Mouse (Mus musculus): Measurements from ENCODE around the gene Tmc6. TPM values are rescaled to one million over a fixed set of nuclear protein-coding genes. Genes with fewer than 3 reads are reported as not detected.

Gene Tmc6
- 16.5 and 17.6 TPM in 2 replicates for polyA plus RNA-seq (2014; fragmentation: Nextera tagmentation; extraction: Ambion mirVana)

DNA sequence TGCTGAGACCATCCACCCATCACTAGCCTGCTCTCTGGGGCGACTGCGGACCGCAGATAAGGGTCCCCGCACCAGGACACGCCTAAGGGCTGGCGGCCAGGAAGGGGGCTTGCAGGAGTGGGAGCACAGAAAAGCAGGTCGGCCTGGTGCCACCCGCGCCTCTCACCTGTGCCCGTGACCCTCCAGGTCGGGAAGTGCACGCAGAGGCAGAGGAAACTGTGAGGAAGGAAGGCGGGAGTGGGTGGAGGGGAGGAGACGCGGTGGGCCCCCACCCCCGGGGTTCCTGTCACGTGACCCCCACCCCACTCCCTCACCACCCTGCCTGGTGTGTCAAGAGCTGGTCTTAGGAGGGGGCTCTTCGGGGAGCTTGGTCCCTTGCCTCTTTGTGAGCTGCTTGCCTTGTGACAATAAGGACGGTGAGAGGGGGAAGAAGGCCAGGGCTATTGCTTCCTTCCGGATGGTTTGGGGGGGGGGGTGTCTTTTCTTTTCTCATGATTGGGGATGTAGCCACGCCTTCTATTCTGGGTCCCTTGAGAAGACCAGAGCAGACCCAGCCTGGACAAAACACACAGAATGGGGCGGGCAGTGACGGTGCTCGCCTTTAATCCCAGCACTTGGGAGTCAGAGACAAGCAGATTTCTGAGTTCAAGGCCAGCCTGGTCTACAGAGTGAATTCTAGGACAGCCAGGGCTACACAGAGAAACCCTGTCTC, at the start of gene Tmc6, which contains the start of gene Tmc8:
Tmc6 (minus strand) TSS at position 206 of the 712 bp plus-strand sequence.
Tmc8 (plus strand) TSS at position 84 of the 712 bp plus-strand sequence.
- Histone ChIP-seq H3K9ac (ENCODE audit: low read depth, low read length) (peak within 1 kb of the TSS; percentile 53), H3K27me3 (replicated peaks; ENCODE audit: control insufficient read depth, insufficient read depth, low read length) (peaks cover 4% of the 10 kb centered on the region; the same call in 1 of the 2 replicates), H3K36me3 (ENCODE audit: control insufficient read depth, insufficient read depth, low read length) (no peaks in the 10 kb centered on the region), H3K9me3 (ENCODE audit: control insufficient read depth, low read length) (no peaks in the 10 kb centered on the region), H3K4me3 (ENCODE audit: low read depth, low read length) (peak within 1 kb of the TSS; percentile 51), H3K4me1 (ENCODE audit: control insufficient read depth, insufficient read depth, low read length) (peaks cover 33% of the 10 kb centered on the region), H3K4me2 (ENCODE audit: low read depth, low read length) (peak within 1 kb of the TSS; percentile 96), H3K27ac (replicated peaks; ENCODE audit: low read depth, low read length) (peak within 1 kb of the TSS; percentile 77)
- ATAC-seq (ENCODE audit: low read depth) (no peak), DNase-seq (ENCODE audit: low spot score) (no peak)
- WGBS, result 50% methylated on average over 13 of the region's 24 CpGs

DNA sequence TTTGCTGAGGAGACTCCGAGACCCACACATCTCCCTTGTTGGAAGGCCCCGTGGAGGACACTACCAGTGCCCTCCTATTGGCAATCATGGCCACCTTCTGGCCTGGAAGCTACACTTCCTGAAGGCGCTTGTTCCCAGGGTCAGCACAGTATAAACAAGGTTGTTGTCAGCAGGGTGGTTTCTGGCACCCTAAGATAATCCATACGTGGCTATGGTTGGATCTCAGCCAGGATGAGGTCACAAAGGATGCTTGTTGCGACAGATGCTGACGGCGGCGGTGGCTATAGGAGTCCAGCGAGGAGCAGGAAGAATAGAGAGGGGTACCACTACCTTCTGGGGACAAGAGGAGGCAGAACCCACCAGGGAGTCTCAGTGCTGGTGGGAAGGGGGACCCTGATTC, 48.4 kb upstream of the Tmc6 start:
- Histone ChIP-seq H3K27me3 (replicated peaks; ENCODE audit: control insufficient read depth, insufficient read depth, low read length) (no peaks in the 10 kb centered on the region), H3K4me3 (ENCODE audit: low read depth, low read length) (no peak overlapping the region), H3K4me1 (ENCODE audit: control insufficient read depth, insufficient read depth, low read length) (peaks cover 20% of the 10 kb centered on the region), H3K4me2 (ENCODE audit: low read depth, low read length) (no peak overlapping the region), H3K9ac (ENCODE audit: low read depth, low read length) (no peak overlapping the region), H3K27ac (replicated peaks; ENCODE audit: low read depth, low read length) (no peak overlapping the region), H3K9me3 (ENCODE audit: control insufficient read depth, low read length) (no peaks in the 10 kb centered on the region), H3K36me3 (ENCODE audit: control insufficient read depth, insufficient read depth, low read length) (no peaks in the 10 kb centered on the region)
- no peak for ATAC-seq (ENCODE audit: low read depth)
- peak; percentile 33 for DNase-seq (ENCODE audit: low spot score)
- WGBS, result 73% methylated on average over 9 of the region's 9 CpGs

DNA sequence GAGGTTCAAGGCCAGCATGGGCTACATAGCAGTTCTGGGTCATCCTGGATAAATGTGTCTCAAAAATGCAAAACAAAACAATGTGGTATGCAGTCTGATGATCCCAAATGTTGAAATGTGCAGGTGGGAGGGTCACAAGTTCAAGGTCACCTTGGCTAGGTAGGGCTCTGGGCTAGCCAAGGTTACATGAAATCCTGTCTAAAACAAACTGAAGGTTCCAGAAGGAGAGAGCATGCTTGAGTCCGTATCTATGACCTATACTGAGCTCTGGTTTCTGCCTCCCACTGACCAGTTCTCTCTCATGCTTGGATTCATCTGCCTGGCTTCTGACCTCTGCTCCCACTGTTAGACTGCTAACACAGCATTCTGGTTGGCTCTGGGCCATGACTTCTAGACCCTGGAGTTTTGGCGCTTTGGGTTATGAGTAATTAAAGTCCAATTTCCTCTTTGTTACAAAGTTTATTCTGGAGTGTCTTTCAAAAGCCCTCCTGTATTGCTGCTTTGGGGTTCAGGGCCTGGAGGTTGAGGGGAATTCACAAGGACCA, 47.7 kb upstream of the Tmc6 start:
- DNase-seq (ENCODE audit: low spot score), result no peak
- no peak overlapping the region for H3K4me3 ChIP-seq (ENCODE audit: low read depth, low read length)
- H3K9me3 ChIP-seq (ENCODE audit: control insufficient read depth, low read length), result no peaks in the 10 kb centered on the region
- no peak overlapping the region for H3K4me2 ChIP-seq (ENCODE audit: low read depth, low read length)
- H3K36me3 ChIP-seq (ENCODE audit: control insufficient read depth, insufficient read depth, low read length), result no peaks in the 10 kb centered on the region
- H3K27ac ChIP-seq (replicated peaks; ENCODE audit: low read depth, low read length), result no peak overlapping the region
- 71% methylated on average over 2 of the region's 2 CpGs for WGBS
- no peak for ATAC-seq (ENCODE audit: low read depth)
- peaks cover 20% of the 10 kb centered on the region for H3K4me1 ChIP-seq (ENCODE audit: control insufficient read depth, insufficient read depth, low read length)
- no peaks in the 10 kb centered on the region for H3K27me3 ChIP-seq (replicated peaks; ENCODE audit: control insufficient read depth, insufficient read depth, low read length)
- no peak overlapping the region for H3K9ac ChIP-seq (ENCODE audit: low read depth, low read length)

DNA sequence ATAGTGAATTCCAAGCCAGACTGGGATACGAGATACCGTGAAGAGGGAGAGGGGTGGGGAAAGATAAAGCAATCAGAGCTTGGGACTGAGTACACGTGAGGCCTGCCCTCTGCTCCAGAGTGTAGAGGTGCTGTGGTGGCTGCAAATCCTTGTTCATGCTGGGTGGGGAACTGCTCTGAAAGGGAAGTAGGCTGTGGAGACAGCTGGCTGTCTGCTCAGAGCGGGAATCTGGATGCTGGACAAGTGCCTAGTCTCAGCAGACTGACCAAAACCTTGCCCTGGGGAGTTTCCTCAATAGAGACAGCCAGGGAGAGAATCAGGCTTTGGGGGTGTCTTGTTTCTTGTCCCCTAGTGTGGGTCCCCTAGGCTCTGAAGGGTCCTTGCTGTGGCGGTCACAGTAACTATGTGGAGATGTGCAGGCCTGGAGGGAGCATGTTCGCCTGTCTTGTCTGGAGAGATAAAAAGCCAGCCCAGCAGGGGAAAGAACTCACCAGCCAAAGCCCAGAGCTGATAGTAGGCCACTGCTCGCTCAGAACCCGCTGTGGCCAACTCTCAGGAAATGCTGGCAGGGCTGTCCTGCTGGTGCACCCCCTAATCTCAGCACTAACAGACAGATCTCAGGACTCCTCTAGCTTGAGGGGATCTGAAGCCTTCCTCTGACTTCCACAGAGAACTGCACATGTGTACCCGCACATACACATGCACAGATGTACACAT, 47.0 kb upstream of the Tmc6 start:
- no peaks in the 10 kb centered on the region for H3K9me3 ChIP-seq (ENCODE audit: control insufficient read depth, low read length)
- H3K27ac ChIP-seq (replicated peaks; ENCODE audit: low read depth, low read length), result peak overlapping the region; percentile 49
- H3K4me3 ChIP-seq (ENCODE audit: low read depth, low read length), result no peak overlapping the region
- no peaks in the 10 kb centered on the region for H3K27me3 ChIP-seq (replicated peaks; ENCODE audit: control insufficient read depth, insufficient read depth, low read length)
- H3K36me3 ChIP-seq (ENCODE audit: control insufficient read depth, insufficient read depth, low read length), result no peaks in the 10 kb centered on the region
- no peak for ATAC-seq (ENCODE audit: low read depth)
- DNase-seq (ENCODE audit: low spot score), result peak; percentile 67
- no peak overlapping the region for H3K9ac ChIP-seq (ENCODE audit: low read depth, low read length)
- H3K4me2 ChIP-seq (ENCODE audit: low read depth, low read length), result no peak overlapping the region
- peaks cover 20% of the 10 kb centered on the region for H3K4me1 ChIP-seq (ENCODE audit: control insufficient read depth, insufficient read depth, low read length)
- 51% methylated on average over 9 of the region's 9 CpGs for WGBS

DNA sequence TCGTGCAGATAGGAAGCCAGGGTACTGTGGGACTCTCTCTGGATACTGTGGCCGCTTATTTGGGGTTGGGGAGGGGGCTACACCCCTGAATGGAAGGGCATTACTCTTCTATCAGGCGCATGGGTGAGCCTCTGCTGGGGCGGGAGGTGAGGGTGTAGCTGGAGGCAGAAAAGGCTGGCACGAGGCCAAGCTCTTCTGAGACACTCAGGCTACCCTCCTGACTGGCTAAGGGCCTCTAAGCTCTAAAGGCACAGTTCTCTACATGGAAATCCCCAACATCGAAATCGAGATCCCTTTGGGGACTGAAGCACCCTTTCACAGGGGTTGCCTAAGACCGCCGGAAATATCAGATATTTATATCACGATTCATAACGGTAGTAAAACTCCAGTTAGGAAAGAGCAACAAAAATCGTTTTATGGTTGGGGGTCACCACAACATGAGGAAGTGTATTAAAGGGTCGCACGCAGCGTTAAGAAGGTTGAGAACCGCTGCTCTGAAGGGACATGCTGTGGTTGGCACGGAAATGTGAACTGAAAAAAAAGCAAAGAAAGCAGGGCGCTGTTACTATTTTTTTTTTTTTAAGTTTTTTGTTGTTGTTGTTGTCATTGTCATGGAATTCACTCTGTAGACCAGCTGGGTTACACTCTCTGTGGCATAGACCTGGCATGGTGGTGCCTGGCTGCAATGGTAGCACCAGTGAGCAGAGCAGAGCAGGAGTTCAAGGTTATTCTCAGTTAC, 46.3 kb upstream of the Tmc6 start:
- peak; percentile 75 for DNase-seq (ENCODE audit: low spot score)
- peak overlapping the region; percentile 49; the same call in 1 of the 2 replicates for H3K27ac ChIP-seq (replicated peaks; ENCODE audit: low read depth, low read length)
- H3K9me3 ChIP-seq (ENCODE audit: control insufficient read depth, low read length), result no peaks in the 10 kb centered on the region
- H3K4me2 ChIP-seq (ENCODE audit: low read depth, low read length), result no peak overlapping the region
- no peak overlapping the region for H3K9ac ChIP-seq (ENCODE audit: low read depth, low read length)
- ATAC-seq (ENCODE audit: low read depth), result no peak
- H3K4me1 ChIP-seq (ENCODE audit: control insufficient read depth, insufficient read depth, low read length), result peaks cover 20% of the 10 kb centered on the region
- H3K4me3 ChIP-seq (ENCODE audit: low read depth, low read length), result no peak overlapping the region
- H3K27me3 ChIP-seq (replicated peaks; ENCODE audit: control insufficient read depth, insufficient read depth, low read length), result no peaks in the 10 kb centered on the region
- 64% methylated on average over 18 of the region's 18 CpGs for WGBS
- no peaks in the 10 kb centered on the region for H3K36me3 ChIP-seq (ENCODE audit: control insufficient read depth, insufficient read depth, low read length)

DNA sequence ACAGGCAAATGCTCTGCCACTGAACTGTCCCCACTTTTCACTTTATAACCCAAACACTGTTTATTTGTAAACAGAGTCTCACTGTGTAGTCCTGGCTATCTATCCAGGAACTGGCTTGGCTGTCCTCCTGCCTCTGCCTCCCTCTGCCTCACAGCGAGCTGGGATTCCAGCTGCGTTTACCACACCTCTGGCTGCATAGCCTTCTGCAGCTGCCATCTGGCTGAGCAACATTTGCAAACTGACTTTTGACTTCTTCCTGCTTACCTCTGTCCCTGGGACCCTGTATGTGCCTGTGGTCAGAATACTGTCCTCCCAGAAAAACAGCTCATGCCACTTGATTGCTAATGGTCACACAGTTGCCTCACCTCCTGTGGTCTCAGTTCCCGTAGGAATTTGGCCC, 45.4 kb upstream of the Tmc6 start:
- no peaks in the 10 kb centered on the region for H3K9me3 ChIP-seq (ENCODE audit: control insufficient read depth, low read length)
- peaks cover 27% of the 10 kb centered on the region for H3K4me1 ChIP-seq (ENCODE audit: control insufficient read depth, insufficient read depth, low read length)
- DNase-seq (ENCODE audit: low spot score) (no peak), ATAC-seq (ENCODE audit: low read depth) (no peak)
- no peak overlapping the region for H3K4me2 ChIP-seq (ENCODE audit: low read depth, low read length)
- H3K36me3 ChIP-seq (ENCODE audit: control insufficient read depth, insufficient read depth, low read length), result 0 out of 2 replicates have a peak, but pooled peaks cover 5% of the 10 kb centered on the region
- H3K27ac ChIP-seq (replicated peaks; ENCODE audit: low read depth, low read length), result no peak overlapping the region
- no peak overlapping the region for H3K9ac ChIP-seq (ENCODE audit: low read depth, low read length)
- no peaks in the 10 kb centered on the region for H3K27me3 ChIP-seq (replicated peaks; ENCODE audit: control insufficient read depth, insufficient read depth, low read length)
- no peak overlapping the region for H3K4me3 ChIP-seq (ENCODE audit: low read depth, low read length)
- 67% methylated on average over 3 of the region's 3 CpGs for WGBS

DNA sequence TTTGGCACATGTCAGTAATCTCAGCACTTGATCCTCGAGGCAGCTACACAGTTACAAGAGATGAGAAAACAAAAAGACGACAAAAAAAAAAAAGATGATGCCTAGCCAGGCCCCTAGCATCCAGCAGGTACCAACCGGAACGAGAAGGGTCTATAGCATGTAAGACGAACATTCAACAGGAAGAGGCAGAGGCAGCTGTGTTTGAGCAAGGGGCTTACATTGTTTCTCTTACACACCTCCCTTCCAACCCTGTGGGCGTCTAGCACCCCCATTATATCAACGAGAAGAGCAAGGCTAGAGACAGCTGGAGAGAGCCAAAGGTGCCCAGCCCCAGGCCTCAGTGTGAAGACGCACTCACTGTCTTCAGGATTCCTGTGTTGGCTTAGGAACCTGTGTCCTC, 44.9 kb upstream of the Tmc6 start:
- Histone ChIP-seq H3K4me3 (ENCODE audit: low read depth, low read length) (no peak overlapping the region), H3K27ac (replicated peaks; ENCODE audit: low read depth, low read length) (peak overlapping the region; percentile 88), H3K4me1 (ENCODE audit: control insufficient read depth, insufficient read depth, low read length) (peaks cover 27% of the 10 kb centered on the region), H3K36me3 (ENCODE audit: control insufficient read depth, insufficient read depth, low read length) (peaks cover 5% of the 10 kb centered on the region; the same call in 1 of the 2 replicates), H3K4me2 (ENCODE audit: low read depth, low read length) (peak overlapping the region; percentile 85), H3K27me3 (replicated peaks; ENCODE audit: control insufficient read depth, insufficient read depth, low read length) (no peaks in the 10 kb centered on the region), H3K9me3 (ENCODE audit: control insufficient read depth, low read length) (no peaks in the 10 kb centered on the region), H3K9ac (ENCODE audit: low read depth, low read length) (no peak overlapping the region)
- WGBS, result 62% methylated on average over 8 of the region's 8 CpGs
- DNase-seq (ENCODE audit: low spot score), result no peak
- no peak for ATAC-seq (ENCODE audit: low read depth)

DNA sequence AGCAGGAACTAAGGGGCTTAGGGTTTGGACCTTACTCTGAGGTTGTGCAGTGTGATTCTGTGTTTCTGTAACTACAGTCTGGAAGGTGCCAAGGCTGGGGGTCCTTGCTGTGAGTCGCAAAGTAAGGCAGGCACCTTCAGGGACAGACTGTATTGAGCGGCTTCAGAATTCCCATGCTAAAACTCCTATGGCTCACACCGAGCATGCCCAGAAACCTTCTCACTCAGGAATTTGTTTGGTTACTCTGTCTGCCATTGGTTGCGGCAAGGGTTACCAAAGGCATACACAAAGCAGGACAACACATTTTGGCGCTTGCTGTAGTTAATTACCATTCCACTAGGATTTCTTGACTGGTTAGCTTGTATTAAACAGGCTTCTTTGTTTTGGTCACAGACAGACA, 44.2 kb upstream of the Tmc6 start:
- WGBS, result under 1% methylated on average over 5 of the region's 5 CpGs
- Histone ChIP-seq H3K27ac (replicated peaks; ENCODE audit: low read depth, low read length) (peak overlapping the region; percentile 88), H3K4me3 (ENCODE audit: low read depth, low read length) (peak overlapping the region; percentile 55), H3K36me3 (ENCODE audit: control insufficient read depth, insufficient read depth, low read length) (peaks cover 12% of the 10 kb centered on the region), H3K4me1 (ENCODE audit: control insufficient read depth, insufficient read depth, low read length) (peaks cover 27% of the 10 kb centered on the region), H3K9ac (ENCODE audit: low read depth, low read length) (peak overlapping the region; percentile 78), H3K27me3 (replicated peaks; ENCODE audit: control insufficient read depth, insufficient read depth, low read length) (no peaks in the 10 kb centered on the region), H3K9me3 (ENCODE audit: control insufficient read depth, low read length) (no peaks in the 10 kb centered on the region), H3K4me2 (ENCODE audit: low read depth, low read length) (peak overlapping the region; percentile 85)
- DNase-seq (ENCODE audit: low spot score) (no peak), ATAC-seq (ENCODE audit: low read depth) (peak; percentile 58)

All from embryonic facial prominence, embryonic 14.5 days (tissue).